25 mouse cellular contexts compared by ENCODE assay signal in genomic region chr6:52065652-52066051, GRCm38 (mm10).
"Had no signal": no experiment of that assay in that cellular context is flagged by ENCODE, and none has a peak within 500 bp of the region (broad histone marks: within the 10 kb centered on the region; RNA-seq: fewer than 3 reads in every experiment).

No protein-coding gene starts in this region.

- H3K27ac ChIP-seq: embryonic facial prominence, embryonic 10.5 days; embryonic facial prominence, embryonic 12.5 days; embryonic facial prominence, embryonic 13.5 days; embryonic facial prominence, embryonic 15.5 days; forebrain, embryonic 10.5 days; forebrain, embryonic 12.5 days; forebrain, embryonic 13.5 days; gastrocnemius, adult 2 months; heart, adult 2 months had no signal

- DNase-seq: cerebellum, adult 2 months; cerebellum, adult 8-10 months; cerebellum, adult 9-10 months; cerebellum, adult 9-11 months; cerebellum, postnatal 14 days; cerebellum, postnatal 25 days; cerebellum, postnatal 36 days; embryo, embryonic 11 days; forebrain, postnatal 0 days; gastrocnemius, adult 2 months; gastrocnemius, postnatal 10 days; gastrocnemius, postnatal 14 days; gastrocnemius, postnatal 25 days; gastrocnemius, postnatal 36 days; heart, adult 18-20 months; heart, adult 2 months had no signal

- H3K4me3 ChIP-seq: embryonic facial prominence, embryonic 10.5 days; embryonic facial prominence, embryonic 12.5 days; embryonic facial prominence, embryonic 13.5 days; embryonic facial prominence, embryonic 15.5 days; erythroblast, embryonic 14.5 days; forebrain, embryonic 10.5 days; forebrain, embryonic 12.5 days; forebrain, embryonic 13.5 days; forebrain, embryonic 15.5 days; heart, adult 2 months had no signal
